Mouse (Mus musculus) MEL (cell line): ENCODE results near the gene Hoxd10. TPM values are rescaled to one million over a fixed set of nuclear protein-coding genes. Genes with fewer than 3 reads are reported as not detected.
A peak's percentile ranks its signal among the peaks of the same experiment; 100 is the strongest.

ENCODE experiments used
- DNase-seq: peaks from one replicate; pipeline ENCODE4 v3.0.0; 2011; ENCODE audit warnings: low read depth, low spot score
- H3K27ac ChIP-seq: 2 replicates; pipeline ENCODE4 v1.5.1; 2012; ENCODE audit warnings: low read depth, mild to moderate bottlenecking, control low read depth, low read length, moderate library complexity; ENCODE audit not compliant: control insufficient read depth
- H3K27me3 ChIP-seq, 2 experiments: fragments of 150-350 bp in 1 of 2; sonication (generic) in 1 of 2; 2 replicates each; pipeline ENCODE4 v1.6.1; 2012; ENCODE audit warnings: low read length in 2 of 2, mild to moderate bottlenecking in 2 of 2, improper control_type of control experiment in 1 of 2, moderate library complexity in 1 of 2; ENCODE audit not compliant: insufficient read depth in 2 of 2, control insufficient read depth in 1 of 2
- H3K36me3 ChIP-seq, 2 experiments: 2 replicates each; pipeline ENCODE4 v1.6.1; 2012 to 2014; ENCODE audit warnings: low read length in 2 of 2, improper control_type of control experiment in 1 of 2, inconsistent platforms in 1 of 2, mild to moderate bottlenecking in 1 of 2; ENCODE audit not compliant: insufficient read depth in 2 of 2, control insufficient read depth in 1 of 2
- H3K4me1 ChIP-seq, 2 experiments: fragments of 150-350 bp in 1 of 2; sonication (generic) in 1 of 2; 2 replicates each; pipeline ENCODE4 v1.6.1; 2012; ENCODE audit warnings: low read length in 2 of 2, improper control_type of control experiment in 1 of 2, mild to moderate bottlenecking in 1 of 2; ENCODE audit not compliant: insufficient read depth in 2 of 2, control insufficient read depth in 1 of 2
- H3K4me3 ChIP-seq, 2 experiments: fragments of 150-350 bp in 1 of 2; sonication (generic) in 1 of 2; 2 replicates each; pipeline ENCODE4 v1.5.1; 2012; ENCODE audit warnings: low read depth in 2 of 2, low read length in 2 of 2, mild to moderate bottlenecking in 2 of 2, moderate library complexity in 2 of 2, control low read depth in 1 of 2, improper control_type of control experiment in 1 of 2; ENCODE audit not compliant: control insufficient read depth in 1 of 2, insufficient read depth in 1 of 2
- H3K79me2 ChIP-seq: 2 replicates; pipeline ENCODE4 v1.6.1; 2012; ENCODE audit warnings: mild to moderate bottlenecking, low read length, moderate library complexity; ENCODE audit not compliant: control insufficient read depth, poor library complexity, insufficient read depth
- H3K9ac ChIP-seq: 2 replicates; pipeline ENCODE4 v1.6.1; 2012; ENCODE audit warnings: low read depth, mild to moderate bottlenecking, control low read depth, low read length, moderate library complexity; ENCODE audit not compliant: control insufficient read depth, poor library complexity, severe bottlenecking
- H3K9me3 ChIP-seq: fragments of 150-350 bp; sonication (generic); replicated peaks from 2 replicates; pipeline ENCODE4 v1.6.1; 2012; ENCODE audit warnings: mild to moderate bottlenecking, low read length, improper control_type of control experiment, moderate library complexity; ENCODE audit not compliant: insufficient read depth
- BHLHE40 ChIP-seq: IDR thresholded peaks from 2 replicates; pipeline ENCODE4 v1.6.1; 2012; ENCODE audit warnings: low read depth, mild to moderate bottlenecking, inconsistent platforms, low read length, improper control_type of control experiment, borderline replicate concordance
- CHD1 ChIP-seq: IDR thresholded peaks from 2 replicates; pipeline ENCODE4 v1.6.1; 2012; ENCODE audit warnings: low read depth, mild to moderate bottlenecking, inconsistent platforms, low read length, improper control_type of control experiment
- CHD2 ChIP-seq: IDR thresholded peaks from 2 replicates; pipeline ENCODE4 v1.6.1; 2011; ENCODE audit warnings: low read length, improper control_type of control experiment
- CTCF ChIP-seq, 3 experiments: IDR thresholded peaks in 2 of 3; conservative IDR thresholded peaks in 1 of 3; 2 replicates each; pipeline ENCODE4 v1.5.1; 2011 to 2012; ENCODE audit warnings: low read length in 3 of 3, low read depth in 2 of 3, mild to moderate bottlenecking in 2 of 3, improper control_type of control experiment in 1 of 3, inconsistent platforms in 1 of 3, mixed read lengths in 1 of 3, moderate library complexity in 1 of 3; ENCODE audit not compliant: control insufficient read depth in 1 of 3, insufficient read depth in 1 of 3, poor library complexity in 1 of 3, severe bottlenecking in 1 of 3
- E2F4 ChIP-seq: IDR thresholded peaks from 2 replicates; pipeline ENCODE4 v1.6.1; 2011; ENCODE audit warnings: low read depth, low read length, improper control_type of control experiment, borderline replicate concordance
- ETS1 ChIP-seq: IDR thresholded peaks from 2 replicates; pipeline ENCODE4 v1.6.1; 2012; ENCODE audit warnings: low read depth, mild to moderate bottlenecking, inconsistent platforms, low read length, improper control_type of control experiment, moderate library complexity
- GABPA ChIP-seq: IDR thresholded peaks from 2 replicates; pipeline ENCODE4 v1.6.1; 2012; ENCODE audit warnings: low read depth, mild to moderate bottlenecking, inconsistent platforms, low read length, improper control_type of control experiment, moderate library complexity
- GATA1 ChIP-seq: IDR thresholded peaks from 2 replicates; pipeline ENCODE4 v1.6.1; 2011; ENCODE audit warnings: low read depth, low read length, improper control_type of control experiment
- HCFC1 ChIP-seq: IDR thresholded peaks from 2 replicates; pipeline ENCODE4 v1.6.1; 2012; ENCODE audit warnings: low read depth, mild to moderate bottlenecking, inconsistent platforms, low read length, improper control_type of control experiment, moderate library complexity
- MAFK ChIP-seq: IDR thresholded peaks from 2 replicates; pipeline ENCODE4 v1.6.1; 2011; ENCODE audit warnings: low read depth, mild to moderate bottlenecking, low read length, improper control_type of control experiment, borderline replicate concordance
- MEF2A ChIP-seq: IDR thresholded peaks from 2 replicates; pipeline ENCODE4 v1.6.1; 2014; ENCODE audit warnings: low read depth, mild to moderate bottlenecking, inconsistent platforms, low read length, improper control_type of control experiment; ENCODE audit not compliant: poor library complexity, insufficient replicate concordance, severe bottlenecking; ENCODE audit errors: extremely low read depth
- MXI1 ChIP-seq: IDR thresholded peaks from 2 replicates; pipeline ENCODE4 v1.6.1; 2011; ENCODE audit warnings: mild to moderate bottlenecking, low read depth, low read length, improper control_type of control experiment
- MYB ChIP-seq: IDR thresholded peaks from 2 replicates; pipeline ENCODE4 v1.6.1; 2011; ENCODE audit warnings: mild to moderate bottlenecking, low read depth, low read length, improper control_type of control experiment
- POLR2A ChIP-seq, 2 experiments: IDR thresholded peaks; 2 replicates each; pipeline ENCODE4 v1.6.1; 2011 to 2012; ENCODE audit warnings: low read length in 2 of 2, mild to moderate bottlenecking in 2 of 2, control low read depth in 1 of 2, improper control_type of control experiment in 1 of 2, low read depth in 1 of 2, moderate library complexity in 1 of 2; ENCODE audit not compliant: control insufficient read depth in 1 of 2, insufficient read depth in 1 of 2, poor library complexity in 1 of 2
- POLR2AphosphoS5 ChIP-seq: IDR thresholded peaks from 2 replicates; pipeline ENCODE4 v1.6.1; 2012; ENCODE audit warnings: low read depth, borderline replicate concordance, mild to moderate bottlenecking, inconsistent platforms, low read length, moderate library complexity, mixed read lengths
- RAD21 ChIP-seq: IDR thresholded peaks from 2 replicates; pipeline ENCODE4 v1.6.1; 2011; ENCODE audit warnings: mild to moderate bottlenecking, low read depth, low read length, improper control_type of control experiment
- SIN3A ChIP-seq: IDR thresholded peaks from 2 replicates; pipeline ENCODE4 v1.6.1; 2012; ENCODE audit warnings: low read length, improper control_type of control experiment, inconsistent platforms
- SMC3 ChIP-seq: IDR thresholded peaks from 2 replicates; pipeline ENCODE4 v1.6.1; 2011; ENCODE audit warnings: low read depth, low read length, improper control_type of control experiment
- TAL1 ChIP-seq: IDR thresholded peaks from 2 replicates; pipeline ENCODE4 v1.6.1; 2012; ENCODE audit warnings: mild to moderate bottlenecking, inconsistent platforms, low read length, moderate library complexity, mixed read lengths
- TBP ChIP-seq: IDR thresholded peaks from 2 replicates; pipeline ENCODE4 v1.8.0; 2011; ENCODE audit warnings: low read depth, low read length, improper control_type of control experiment
- TCF12 ChIP-seq: IDR thresholded peaks from 2 replicates; pipeline ENCODE4 v1.6.1; 2014; ENCODE audit warnings: low read depth, mild to moderate bottlenecking, inconsistent platforms, low read length, improper control_type of control experiment, moderate library complexity
- USF1 ChIP-seq: IDR thresholded peaks from 2 replicates; pipeline ENCODE4 v1.6.1; 2014; ENCODE audit warnings: low read depth, mild to moderate bottlenecking, inconsistent platforms, low read length, improper control_type of control experiment, moderate library complexity
- USF2 ChIP-seq, 2 experiments: IDR thresholded peaks; 2 replicates each; pipeline ENCODE4 v1.6.1; 2011 to 2012; ENCODE audit warnings: improper control_type of control experiment in 2 of 2, low read length in 2 of 2, borderline replicate concordance in 1 of 2, inconsistent platforms in 1 of 2, low read depth in 1 of 2, mild to moderate bottlenecking in 1 of 2; ENCODE audit not compliant: insufficient read depth in 1 of 2
- ZC3H11A ChIP-seq: IDR thresholded peaks from 2 replicates; pipeline ENCODE4 v1.6.1; 2012; ENCODE audit warnings: low read depth, mild to moderate bottlenecking, inconsistent platforms, low read length, improper control_type of control experiment
- ZKSCAN1 ChIP-seq: IDR thresholded peaks from 2 replicates; pipeline ENCODE4 v1.6.1; 2012; ENCODE audit warnings: low read depth, mild to moderate bottlenecking, inconsistent platforms, low read length, improper control_type of control experiment, moderate library complexity
- ZMIZ1 ChIP-seq: IDR thresholded peaks from 2 replicates; pipeline ENCODE4 v1.6.1; 2012; ENCODE audit warnings: low read depth, mild to moderate bottlenecking, inconsistent platforms, low read length, improper control_type of control experiment, moderate library complexity
- ZNF384 ChIP-seq: IDR thresholded peaks from 2 replicates; pipeline ENCODE4 v1.6.1; 2012; ENCODE audit warnings: low read depth, mild to moderate bottlenecking, inconsistent platforms, low read length, improper control_type of control experiment
- polyA plus RNA-seq, 2 experiments: library from polyadenylated mRNA; stranded (reverse) in 1 of 2; unstranded in 1 of 2; fragments of >175 nt in 1 of 2; fragments of >200 nt in 1 of 2; gene quantifications; 2 replicates each; pipeline versions ENCODE4 v1.2.1 to v1.2.4; 2012; ENCODE audit warnings: low replicate concordance in 2 of 2, low read depth in 1 of 2; ENCODE audit not compliant: insufficient read length in 2 of 2, insufficient read depth in 1 of 2, missing spikeins in 1 of 2
- total RNA-seq: library from RNA; depleted of rRNA; stranded (reverse); fragments of 300-350 nt; gene quantifications from 2 replicates; pipeline ENCODE4 v1.2.3, GENCODE M21; 2012

Hoxd10 gene
- total and polyA plus RNA-seq, 3 experiments: not detected

DNA sequence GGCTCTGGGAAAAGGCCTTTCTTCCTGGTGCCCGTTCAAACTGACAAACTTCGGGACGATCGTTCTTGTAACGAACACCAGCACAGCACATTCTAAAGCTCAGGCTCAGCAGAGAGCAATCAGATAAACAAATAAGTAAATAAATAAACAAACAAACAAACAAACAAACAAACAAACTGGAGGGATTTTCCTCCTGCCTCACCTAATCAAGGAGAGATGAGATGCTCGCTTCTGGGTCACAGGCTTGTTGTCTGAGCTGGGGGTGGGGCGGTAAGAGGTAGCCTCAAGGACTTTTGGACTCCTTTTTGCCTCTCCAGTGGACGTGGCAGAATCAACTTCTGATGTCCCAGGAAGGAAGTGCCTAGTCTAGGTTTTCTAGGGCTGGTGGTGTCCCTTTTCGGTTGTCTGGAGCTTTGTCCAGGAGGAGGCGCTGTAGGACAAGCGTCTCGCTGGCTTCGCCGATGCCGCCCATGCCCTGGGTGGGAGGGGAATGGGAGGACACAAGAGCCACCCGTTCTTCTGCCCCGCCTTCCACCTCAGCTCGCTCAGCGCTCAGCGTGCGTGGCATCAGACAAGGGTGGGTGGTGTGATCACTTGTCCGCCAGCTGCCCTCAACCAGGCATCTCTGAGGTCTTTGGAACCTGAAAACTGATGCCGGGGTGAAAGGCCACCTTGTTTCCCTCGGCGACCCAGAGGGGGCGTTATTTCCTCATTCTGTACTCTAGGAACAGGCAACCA is 23.9 kb downstream of the Hoxd10 start:
- Histone ChIP-seq H3K27me3 (peaks cover 0 to 1% of the 10 kb centered on the region in 2 experiments; a peak in 1 of 4 replicates), H3K4me3 (peak overlapping the region; percentile 26 to 44; a peak in 3 of 4 replicates), H3K9ac (peak overlapping the region; percentile 19; the same call in 1 of the 2 replicates), H3K4me1 (no peaks in the 10 kb centered on the region), H3K27ac (no peak overlapping the region), H3K36me3 (no peaks in the 10 kb centered on the region), H3K9me3 (no peaks in the 10 kb centered on the region), H3K79me2 (no peaks in the 10 kb centered on the region)
- TF ChIP-seq MXI1: no peak
- TF ChIP-seq MAFK: no peak
- TF ChIP-seq TCF12: no peak
- peak; percentile 88 for TF ChIP-seq ZC3H11A
- TF ChIP-seq MYB: no peak
- TF ChIP-seq CTCF (IDR thresholded peaks at IDR 0.05 in 2 of 3, conservative IDR thresholded peaks at IDR 0.05 in 1 of 3; ENCODE audit: control insufficient read depth in 1 of 3, insufficient read depth in 1 of 3, low read depth in 2 of 3, low read length in 3 of 3, poor library complexity in 1 of 3, severe bottlenecking in 1 of 3): peak; percentile 81 to 98 (median 87)
- TF ChIP-seq GABPA: no peak
- no peak for TF ChIP-seq POLR2AphosphoS5
- no peak for TF ChIP-seq USF2 (IDR thresholded peaks at IDR 0.05; ENCODE audit: borderline replicate concordance in 1 of 2, insufficient read depth in 1 of 2, low read depth in 1 of 2, low read length in 2 of 2)
- no peak for TF ChIP-seq TAL1
- TF ChIP-seq TBP: no peak
- TF ChIP-seq ZMIZ1: no peak
- no peak for TF ChIP-seq GATA1
- no peak for TF ChIP-seq POLR2A (IDR thresholded peaks at IDR 0.05; ENCODE audit: control insufficient read depth in 1 of 2, insufficient read depth in 1 of 2, low read depth in 1 of 2, low read length in 2 of 2, poor library complexity in 1 of 2)
- TF ChIP-seq SIN3A: no peak
- no peak for TF ChIP-seq CHD2
- peak; percentile 86 for TF ChIP-seq SMC3
- TF ChIP-seq ZKSCAN1: no peak
- TF ChIP-seq BHLHE40: no peak
- no peak for TF ChIP-seq ETS1
- no peak for TF ChIP-seq E2F4
- no peak for TF ChIP-seq USF1
- TF ChIP-seq ZNF384: no peak
- TF ChIP-seq MEF2A: no peak
- peak; percentile 93 for TF ChIP-seq RAD21
- TF ChIP-seq HCFC1: no peak
- no peak for TF ChIP-seq CHD1
- DNase-seq: peak; percentile 92
